Mouse (Mus musculus): ENCODE data around the gene Ccp110.

- TF ChIP-seq GABPA (IDR thresholded peaks at IDR 0.05; ENCODE audit: insufficient replicate concordance, low read depth, low read length), result no peak
- no peak for TF ChIP-seq POLR2A (IDR thresholded peaks at IDR 0.05; ENCODE audit: low read depth, low read length)
- TF ChIP-seq MAX (IDR thresholded peaks at IDR 0.05; ENCODE audit: low read length), result no peak
- no peak for TF ChIP-seq KAT2A (IDR thresholded peaks at IDR 0.05; ENCODE audit: insufficient replicate concordance, low read length)
- TF ChIP-seq ZMIZ1 (IDR thresholded peaks at IDR 0.05; ENCODE audit: low read depth, low read length), result no peak
- no peak for TF ChIP-seq CTCF (conservative IDR thresholded peaks at IDR 0.05 in 1 of 2, IDR thresholded peaks at IDR 0.05 in 1 of 2; ENCODE audit: low read depth in 2 of 2, low read length in 2 of 2)
Observed at GRCm38 (mm10) chr7:118696146-118696545, 16.2 kb upstream of the Ccp110 start.

All from CH12.LX (cell line).